Mouse (Mus musculus) kidney, adult 2 months (tissue): Measurements from ENCODE around the gene Cacna2d1.

Source experiments
- CTCF ChIP-seq: fragments of 200-500 bp; conservative IDR thresholded peaks from 2 replicates; pipeline ENCODE4 v1.5.1; 2011; ENCODE audit warnings: low read depth, mild to moderate bottlenecking, control low read depth, low read length, moderate library complexity, mixed read lengths; ENCODE audit not compliant: insufficient read depth, insufficient read length
- POLR2A ChIP-seq: fragments of 200-500 bp; IDR thresholded peaks from one replicate; pipeline ENCODE4 v1.6.1; 2011; ENCODE audit warnings: low read depth, low read length, control low read depth

GRCm38 (mm10) chr5:16309168-16310006 lies 374.9 kb downstream of the Cacna2d1 start:
- peak; percentile 79 for TF ChIP-seq CTCF
- no peak for TF ChIP-seq POLR2A
